Mouse (Mus musculus) kidney, adult 10 weeks (tissue): ENCODE data around the gene Ppm1h. TPM values are rescaled to one million over a fixed set of nuclear protein-coding genes. Genes with fewer than 3 reads are reported as not detected.

Experiments
- polyA plus RNA-seq: library from polyadenylated mRNA; stranded (reverse); fragments of 350-450 nt; fragmentation: Illumina TruSeq; extraction: RNeasy Lipid Tissue Mini Kit (QIAGEN cat#74804); gene quantifications from one replicate; pipeline ENCODE4 v1.2.3, GENCODE M21; 2014; ENCODE audit warnings: low read depth, low replicate concordance

Ppm1h gene
- 68.1 TPM for polyA plus RNA-seq

DNA sequence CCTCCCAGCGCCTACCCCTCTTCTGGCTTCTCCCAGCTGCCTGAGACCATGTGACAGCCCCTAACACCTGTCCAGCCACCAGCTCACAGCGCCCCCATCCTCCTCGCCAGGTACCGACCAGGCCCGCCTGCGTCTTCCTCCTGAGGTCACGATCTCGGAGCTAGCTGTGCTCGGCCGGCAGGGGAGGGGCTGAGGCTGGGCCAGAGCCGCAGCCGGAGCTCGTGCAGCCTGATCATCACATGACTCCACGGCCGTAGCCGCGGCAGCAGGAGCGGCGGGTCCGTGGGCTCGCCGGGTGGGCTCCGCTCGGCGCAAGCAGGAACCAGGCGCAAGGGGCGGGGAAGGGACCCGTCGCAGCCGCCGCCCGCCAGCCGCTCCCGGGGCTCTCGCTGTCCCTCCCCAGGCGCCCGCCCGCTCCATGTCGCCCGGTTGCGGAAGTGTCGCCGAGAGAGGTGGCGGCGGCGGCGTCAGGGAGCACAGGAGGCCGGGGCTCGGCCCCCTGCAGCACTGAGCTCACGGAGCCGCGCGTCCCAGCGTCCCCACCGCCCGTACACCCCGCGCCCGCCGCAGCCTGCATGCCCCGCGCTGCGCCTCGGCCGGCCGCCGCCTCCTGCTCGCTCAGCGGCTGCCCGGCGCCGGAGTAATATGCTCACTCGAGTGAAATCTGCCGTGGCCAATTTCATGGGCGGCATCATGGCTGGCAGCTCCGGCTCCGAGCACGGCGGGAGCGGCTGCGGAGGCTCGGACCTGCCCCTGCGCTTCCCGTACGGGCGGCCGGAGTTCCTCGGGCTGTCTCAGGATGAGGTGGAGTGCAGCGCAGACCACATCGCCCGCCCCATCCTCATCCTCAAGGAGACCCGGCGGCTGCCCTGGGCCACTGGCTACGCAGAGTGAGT lies at the start of gene Ppm1h:
Gene Ppm1h (plus strand): TSS at position 222 of the 896 bp plus-strand sequence.

Other genes starting within 250 kb of the Ppm1h start
- gene Avpr1a, start 230.3 kb upstream of the Ppm1h start, polyA plus RNA-seq: 24.1 TPM